Mouse (Mus musculus): ENCODE results near the gene Supt20. TPM values are rescaled to one million over a fixed set of nuclear protein-coding genes. Genes with fewer than 3 reads are reported as not detected.

Supt20 gene
- total and polyA plus RNA-seq, 3 experiments: 31.6 to 66.6 TPM; not detected in 1

DNA sequence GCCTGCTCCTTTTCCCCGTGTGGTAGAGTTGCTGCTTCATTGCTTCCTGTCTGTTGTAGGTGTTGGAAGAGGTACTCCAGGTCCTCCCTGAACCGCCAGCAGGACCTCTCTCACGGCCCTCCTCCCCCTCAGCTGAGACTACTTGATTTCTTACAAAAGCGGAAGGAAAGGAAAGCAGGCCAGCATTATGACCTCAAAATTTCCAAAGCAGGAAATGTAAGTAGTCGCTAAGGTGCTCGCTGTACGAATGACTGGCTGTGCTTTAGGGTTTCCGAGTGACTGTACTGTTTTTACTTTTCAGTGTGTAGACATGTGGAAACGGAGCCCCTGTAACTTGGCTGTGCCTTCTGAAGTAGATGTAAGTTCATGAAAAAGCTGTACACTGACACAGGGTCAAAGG is 16.4 kb downstream of the Supt20 start:
- H3K9ac ChIP-seq (ENCODE audit: control insufficient read depth, low read depth, low read length, poor library complexity, severe bottlenecking): no peak overlapping the region
- no peaks in the 10 kb centered on the region for H3K4me1 ChIP-seq (ENCODE audit: control insufficient read depth in 1 of 2, insufficient read depth in 2 of 2, low read length in 2 of 2)
- TF ChIP-seq ZNF384 (IDR thresholded peaks at IDR 0.05; ENCODE audit: low read depth, low read length) (no peak), MYB (IDR thresholded peaks at IDR 0.05; ENCODE audit: low read depth, low read length) (no peak), POLR2AphosphoS2 (IDR thresholded peaks at IDR 0.05; ENCODE audit: low read length) (no peak), MAZ (IDR thresholded peaks at IDR 0.05; ENCODE audit: low read depth, low read length) (no peak), SIN3A (IDR thresholded peaks at IDR 0.05; ENCODE audit: low read length) (no peak), HCFC1 (IDR thresholded peaks at IDR 0.05; ENCODE audit: low read depth, low read length) (no peak), GATA1 (IDR thresholded peaks at IDR 0.05; ENCODE audit: low read depth, low read length) (no peak), BHLHE40 (IDR thresholded peaks at IDR 0.05; ENCODE audit: borderline replicate concordance, low read depth, low read length) (no peak), POLR2AphosphoS5 (IDR thresholded peaks at IDR 0.05; ENCODE audit: borderline replicate concordance, low read depth, low read length) (no peak), MXI1 (IDR thresholded peaks at IDR 0.05; ENCODE audit: low read depth, low read length) (no peak), EP300 (IDR thresholded peaks at IDR 0.05; ENCODE audit: low read depth in 1 of 2, low read length in 2 of 2) (no peak)
- no peaks in the 10 kb centered on the region for H3K79me2 ChIP-seq (ENCODE audit: control insufficient read depth, insufficient read depth, low read length, poor library complexity)
- H3K36me3 ChIP-seq (ENCODE audit: control insufficient read depth in 1 of 2, insufficient read depth in 2 of 2, low read length in 2 of 2): peaks cover 0 to 40% of the 10 kb centered on the region in 2 experiments; a peak in 2 of 4 replicates
- H3K27ac ChIP-seq (ENCODE audit: control insufficient read depth, low read depth, low read length): no peak overlapping the region
- H3K4me3 ChIP-seq (ENCODE audit: control insufficient read depth in 1 of 2, insufficient read depth in 1 of 2, low read depth in 2 of 2, low read length in 2 of 2): no peak overlapping the region
- no peak for DNase-seq (ENCODE audit: low read depth, low spot score)
- no peaks in the 10 kb centered on the region for H3K27me3 ChIP-seq (ENCODE audit: control insufficient read depth in 1 of 2, insufficient read depth in 2 of 2, low read length in 2 of 2)
- H3K9me3 ChIP-seq (replicated peaks; ENCODE audit: insufficient read depth, low read length): no peaks in the 10 kb centered on the region

DNA sequence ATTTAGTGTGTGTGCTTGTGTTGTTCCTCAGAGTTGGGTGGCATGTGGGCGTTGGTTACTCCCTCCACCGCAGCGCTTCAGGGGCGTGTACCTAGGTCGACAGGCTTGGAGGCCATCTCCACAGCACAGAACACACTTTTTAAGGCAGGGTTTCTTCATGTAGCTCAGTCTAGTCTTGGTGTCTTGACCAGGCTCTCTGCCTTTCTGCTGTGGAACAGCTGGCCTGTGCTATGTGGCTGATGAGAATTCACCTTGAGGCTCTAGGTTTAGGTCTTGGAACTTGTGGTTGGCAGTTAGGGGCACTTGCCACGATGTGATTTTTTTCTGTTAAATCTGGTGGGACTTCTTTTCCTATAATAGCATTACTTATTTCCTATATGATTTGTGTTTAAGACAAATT is 21.6 kb downstream of the Supt20 start, which contains the start of gene Gm21958:
Gene Gm21958 (minus strand): TSS at position 101 of the 400 bp plus-strand sequence.
- no peak for TF ChIP-seq ZNF384 (IDR thresholded peaks at IDR 0.05; ENCODE audit: low read depth, low read length)
- no peak for TF ChIP-seq UBTF (IDR thresholded peaks at IDR 0.05; ENCODE audit: borderline replicate concordance, insufficient read depth, low read depth, low read length)
- no peak for TF ChIP-seq MAFK (IDR thresholded peaks at IDR 0.05; ENCODE audit: borderline replicate concordance, low read depth, low read length)
- TF ChIP-seq SMC3 (IDR thresholded peaks at IDR 0.05; ENCODE audit: low read depth, low read length): no peak
- TF ChIP-seq TCF12 (IDR thresholded peaks at IDR 0.05; ENCODE audit: low read depth, low read length): no peak
- no peak for TF ChIP-seq SIN3A (IDR thresholded peaks at IDR 0.05; ENCODE audit: low read length)
- no peak for TF ChIP-seq GABPA (IDR thresholded peaks at IDR 0.05; ENCODE audit: low read depth, low read length)
- TF ChIP-seq RCOR1 (IDR thresholded peaks at IDR 0.05; ENCODE audit: low read depth, low read length): no peak
- no peak for TF ChIP-seq JUND (IDR thresholded peaks at IDR 0.05; ENCODE audit: low read depth, low read length)
- TF ChIP-seq MAX (IDR thresholded peaks at IDR 0.05; ENCODE audit: low read length): no peak
- H3K4me1 ChIP-seq (ENCODE audit: control insufficient read depth in 1 of 2, insufficient read depth in 2 of 2, low read length in 2 of 2): peaks cover 0 to 4% of the 10 kb centered on the region in 2 experiments; a peak in 2 of 4 replicates
- no peak for DNase-seq (ENCODE audit: low read depth, low spot score)
- H3K9ac ChIP-seq (ENCODE audit: control insufficient read depth, low read depth, low read length, poor library complexity, severe bottlenecking): no peak within 1 kb of the TSS
- no peaks in the 10 kb centered on the region for H3K27me3 ChIP-seq (ENCODE audit: control insufficient read depth in 1 of 2, insufficient read depth in 2 of 2, low read length in 2 of 2)
- peaks cover 0 to 56% of the 10 kb centered on the region in 2 experiments; a peak in 3 of 4 replicates for H3K36me3 ChIP-seq (ENCODE audit: control insufficient read depth in 1 of 2, insufficient read depth in 2 of 2, low read length in 2 of 2)
- H3K9me3 ChIP-seq (replicated peaks; ENCODE audit: insufficient read depth, low read length): no peaks in the 10 kb centered on the region
- no peak within 1 kb of the TSS for H3K27ac ChIP-seq (ENCODE audit: control insufficient read depth, low read depth, low read length)
- H3K4me3 ChIP-seq (ENCODE audit: control insufficient read depth in 1 of 2, insufficient read depth in 1 of 2, low read depth in 2 of 2, low read length in 2 of 2): no peak within 1 kb of the TSS
- H3K79me2 ChIP-seq (ENCODE audit: control insufficient read depth, insufficient read depth, low read length, poor library complexity): no peaks in the 10 kb centered on the region
